Mouse (Mus musculus) embryo, embryonic 11.5 days (tissue): ENCODE measurements around the gene Etv3.
"Not testable (repeated sequence)": the region's sequence is repeated elsewhere in the genome, so short reads cannot be mapped to it uniquely, and the experiment has no call there.

ENCODE experiments used
- DNase-seq: peaks from one replicate; pipeline ENCODE4 v3.0.0-alpha.2; 2012; ENCODE audit warnings: low read depth, low spot score

Etv3 gene

GRCm38 (mm10) chr3:87525043-87525836, at the start of gene Etv3:
Gene Etv3, plus strand, starts transcription at chr3:87525407.
- peak; percentile 74 for DNase-seq

GRCm38 (mm10) chr3:87477948-87478347, 47.3 kb upstream of the Etv3 start:
- not testable (repeated sequence) for DNase-seq

GRCm38 (mm10) chr3:87478596-87478995, 46.6 kb upstream of the Etv3 start:
- DNase-seq: not testable (repeated sequence)

GRCm38 (mm10) chr3:87479230-87479629, 46.0 kb upstream of the Etv3 start:
- DNase-seq: not testable (repeated sequence)

GRCm38 (mm10) chr3:87487392-87487791, 37.8 kb upstream of the Etv3 start:
- DNase-seq: no peak

GRCm38 (mm10) chr3:87487911-87488310, 37.3 kb upstream of the Etv3 start:
- DNase-seq: no peak

GRCm38 (mm10) chr3:87498266-87498665, 26.9 kb upstream of the Etv3 start:
- no peak for DNase-seq

- peak; percentile 68 for DNase-seq
These were observed 26.1 kb upstream of the Etv3 start for GRCm38 (mm10) chr3:87499072-87499471.

GRCm38 (mm10) chr3:87500088-87501055, 24.8 kb upstream of the Etv3 start:
- DNase-seq: no peak

GRCm38 (mm10) chr3:87501151-87501550, 24.1 kb upstream of the Etv3 start:
- no peak for DNase-seq

GRCm38 (mm10) chr3:87502771-87503170, 22.4 kb upstream of the Etv3 start:
- DNase-seq: no peak

- no peak for DNase-seq
These were observed 20.9 kb upstream of the Etv3 start for GRCm38 (mm10) chr3:87504330-87504729.

- DNase-seq: no peak
These were observed 20.3 kb upstream of the Etv3 start for GRCm38 (mm10) chr3:87504749-87505425.

GRCm38 (mm10) chr3:87506456-87507416, 18.5 kb upstream of the Etv3 start:
- no peak for DNase-seq

- peak; percentile 72 for DNase-seq
These were observed 16.9 kb upstream of the Etv3 start for GRCm38 (mm10) chr3:87508205-87508901.

- no peak for DNase-seq
These were observed 16.1 kb upstream of the Etv3 start for GRCm38 (mm10) chr3:87509061-87509460.

GRCm38 (mm10) chr3:87510832-87511231, 14.4 kb upstream of the Etv3 start:
- no peak for DNase-seq

GRCm38 (mm10) chr3:87511971-87512765, 13.0 kb upstream of the Etv3 start:
- DNase-seq: no peak

GRCm38 (mm10) chr3:87515567-87516081, 9.6 kb upstream of the Etv3 start:
- DNase-seq: no peak
